Mouse (Mus musculus) Muller cell, postnatal 12 days (primary cell): ENCODE data around the gene Acot1.
"Not testable (repeated sequence)": the region's sequence is repeated elsewhere in the genome, so short reads cannot be mapped to it uniquely, and the experiment has no call there.

Source experiments
- DNase-seq: peaks from one replicate; pipeline ENCODE4 v3.0.0-alpha.2; 2015; ENCODE audit errors: inconsistent ontology term

The Acot1 gene

DNA sequence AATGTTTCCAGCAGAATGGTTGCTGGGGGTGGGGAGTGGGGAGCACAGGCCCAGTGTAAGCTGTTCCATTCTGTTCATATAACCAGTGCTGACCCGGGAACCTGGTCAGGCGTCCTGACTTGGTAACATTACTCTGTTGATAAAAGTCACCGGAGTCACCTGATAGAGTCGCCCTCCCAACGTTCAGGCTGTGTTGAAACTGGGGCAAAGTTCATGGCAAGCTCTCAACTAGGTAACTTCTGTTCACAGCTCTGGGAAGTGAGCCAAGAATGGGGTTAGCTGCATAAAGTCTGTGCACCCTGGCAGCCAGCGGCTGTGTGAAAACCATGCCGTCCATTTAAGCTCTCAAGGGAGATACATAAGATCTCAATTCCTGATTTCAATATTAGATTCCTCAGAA is 11.2 kb downstream of the Acot1 start:
- not testable (repeated sequence) for DNase-seq

DNA sequence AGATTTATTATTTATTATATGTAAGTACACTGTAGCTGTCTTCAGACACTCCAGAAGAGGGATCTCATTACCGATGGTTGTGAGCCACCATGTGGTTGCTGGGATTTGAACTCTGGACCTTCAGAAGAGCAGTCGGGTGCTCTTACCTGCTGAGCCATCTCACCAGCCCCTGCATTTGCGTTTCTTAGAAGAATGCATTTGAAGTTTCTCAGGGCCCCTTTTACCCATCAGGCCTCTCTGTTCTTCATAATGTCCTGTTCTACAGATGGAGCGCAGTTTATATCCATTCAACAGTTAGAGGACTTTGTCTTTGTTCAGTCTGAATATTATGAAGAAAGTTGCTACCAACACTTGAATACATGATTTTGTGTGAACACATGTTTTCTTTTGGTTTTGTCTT is 13.0 kb downstream of the Acot1 start:
- not testable (repeated sequence) for DNase-seq

DNA sequence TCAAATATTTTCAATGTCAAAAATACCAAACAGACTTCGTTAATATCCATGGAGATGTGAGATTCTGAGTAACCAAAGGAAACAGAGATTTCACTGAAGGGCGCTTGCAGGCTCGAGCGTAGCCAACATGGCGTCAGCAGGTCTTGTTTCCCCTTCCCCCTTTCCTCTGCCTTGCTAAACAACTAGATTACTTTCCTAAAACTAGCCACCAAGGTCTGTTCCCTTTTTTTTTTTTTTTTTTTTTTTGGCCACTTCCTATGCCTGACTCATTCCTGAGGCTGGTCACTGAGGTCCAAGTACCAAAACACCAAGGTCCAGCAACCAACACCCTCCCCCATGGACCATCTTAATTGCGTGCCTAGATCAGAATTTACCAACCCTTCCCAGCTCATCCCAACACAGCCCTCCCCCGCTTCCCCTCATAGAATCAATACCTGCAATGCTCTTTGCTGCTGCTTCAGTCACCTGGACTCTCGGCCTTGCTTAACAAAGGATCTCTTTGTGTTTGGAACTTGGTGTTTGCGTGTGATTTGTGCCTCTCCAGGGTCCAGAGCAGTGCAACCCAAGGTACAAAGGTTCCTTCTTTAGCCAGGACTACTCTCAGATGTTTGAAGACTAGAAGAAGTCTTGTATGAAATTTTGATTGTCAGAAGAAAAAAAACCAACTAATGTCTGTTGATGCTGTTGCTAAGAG is 13.9 kb downstream of the Acot1 start:
- no peak for DNase-seq

DNA sequence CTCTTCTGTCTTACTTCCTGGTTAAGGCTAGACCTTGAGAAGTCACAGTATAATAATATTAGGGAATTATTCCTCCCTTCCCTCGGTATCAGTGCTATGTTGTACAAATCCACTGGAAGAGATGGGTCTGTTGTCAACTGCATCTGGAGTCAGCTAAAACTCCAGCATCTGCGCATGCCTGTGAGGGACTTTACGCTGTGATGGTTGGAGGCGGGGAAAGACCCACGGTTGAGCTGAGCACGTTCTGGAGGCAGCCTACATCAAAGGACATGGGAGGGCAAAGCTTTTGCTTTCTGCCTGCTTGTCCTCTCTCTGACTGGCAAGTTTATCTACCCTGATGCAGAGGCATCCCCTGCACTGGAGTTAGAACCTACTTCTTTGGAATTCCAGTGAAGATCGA is 16.6 kb downstream of the Acot1 start:
- no peak for DNase-seq

DNA sequence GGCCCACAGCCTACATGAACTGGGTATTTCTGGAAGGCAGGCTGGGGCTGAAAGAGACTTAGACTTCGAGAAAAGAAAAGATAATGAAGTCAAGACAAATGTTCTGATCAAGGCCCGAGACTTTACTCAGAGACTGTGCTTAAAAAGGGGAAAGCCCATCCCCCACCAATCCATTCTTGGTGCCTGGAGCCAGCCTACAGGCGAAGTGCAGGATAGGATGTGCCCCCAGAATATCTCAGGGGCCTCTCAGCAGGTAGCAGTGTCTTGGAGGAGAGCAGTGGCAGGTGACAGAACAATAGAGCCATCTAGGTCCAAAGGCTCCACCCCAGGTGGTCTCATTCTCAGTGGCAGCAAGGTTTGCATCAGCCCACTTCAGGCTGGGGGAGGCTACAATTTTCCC is 19.0 kb downstream of the Acot1 start:
- not testable (repeated sequence) for DNase-seq

DNA sequence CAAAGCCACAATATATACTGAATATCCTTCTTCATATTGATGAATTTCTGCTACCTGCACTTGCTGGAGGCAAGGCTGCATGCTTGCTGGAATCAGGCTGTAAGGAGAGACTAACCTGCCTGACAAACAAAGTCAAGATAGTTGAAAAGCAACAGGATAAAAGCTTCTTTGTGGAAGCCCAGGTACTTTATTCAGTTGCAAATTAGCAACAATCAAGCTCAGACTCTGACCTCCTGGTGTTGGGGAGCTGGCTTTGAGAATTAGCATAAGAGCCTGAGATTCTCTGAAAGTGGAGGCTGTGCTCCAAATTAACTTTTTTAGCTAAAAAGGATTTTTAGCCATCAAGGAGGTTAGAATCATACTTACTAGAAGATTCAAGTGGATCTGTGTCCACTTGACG is 19.8 kb downstream of the Acot1 start:
- DNase-seq = not testable (repeated sequence)

DNA sequence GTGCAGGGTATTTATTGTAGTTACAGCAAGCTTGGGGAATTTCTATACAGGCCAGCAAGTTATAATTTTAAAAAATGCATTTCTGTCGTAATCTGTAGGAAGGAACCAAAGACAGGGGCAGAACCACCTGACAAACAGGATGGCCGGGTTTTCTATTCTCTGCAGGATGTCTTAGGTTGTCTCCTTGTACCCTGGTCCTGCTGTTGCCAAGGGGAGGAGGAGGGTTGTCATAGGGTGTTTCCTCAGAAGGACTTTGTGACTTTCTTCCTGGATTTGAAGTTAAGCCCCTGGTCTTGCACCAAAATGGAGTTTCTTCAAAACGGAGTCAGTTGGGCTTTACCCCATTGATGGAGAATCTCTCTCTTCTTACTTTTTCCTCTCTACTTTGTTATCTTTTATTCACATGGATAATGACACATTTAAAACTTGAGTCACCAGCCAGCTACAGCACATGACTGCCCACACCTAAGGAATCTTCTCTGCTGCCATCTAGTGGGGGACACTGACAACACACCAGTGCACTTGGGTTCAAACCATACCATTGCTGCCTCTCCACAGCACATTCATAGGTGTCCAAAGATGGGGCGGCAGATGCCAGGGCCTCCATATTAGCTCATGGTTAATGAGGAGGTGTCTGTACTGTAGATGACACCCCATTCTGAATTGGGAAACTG is 21.5 kb downstream of the Acot1 start:
- DNase-seq = peak; percentile 37

DNA sequence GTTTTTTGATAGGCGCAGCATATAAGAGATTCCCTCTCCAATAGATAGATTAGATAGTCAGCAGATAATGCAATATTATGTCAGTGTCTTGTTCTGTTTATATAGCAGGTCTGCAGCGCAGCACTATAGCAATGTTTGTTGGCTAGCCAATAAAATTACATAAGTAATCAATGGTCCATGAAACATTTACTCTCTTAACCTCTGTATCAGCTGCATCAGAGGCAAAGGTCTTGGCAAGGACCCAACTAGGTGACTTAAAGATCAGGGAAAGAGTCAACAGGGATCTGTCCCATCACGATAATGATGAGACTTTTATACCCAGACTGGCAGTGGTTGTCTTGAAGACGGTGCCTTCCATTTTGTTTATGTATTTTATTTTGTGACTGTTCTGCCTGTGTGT is 23.6 kb downstream of the Acot1 start:
- no peak for DNase-seq

DNA sequence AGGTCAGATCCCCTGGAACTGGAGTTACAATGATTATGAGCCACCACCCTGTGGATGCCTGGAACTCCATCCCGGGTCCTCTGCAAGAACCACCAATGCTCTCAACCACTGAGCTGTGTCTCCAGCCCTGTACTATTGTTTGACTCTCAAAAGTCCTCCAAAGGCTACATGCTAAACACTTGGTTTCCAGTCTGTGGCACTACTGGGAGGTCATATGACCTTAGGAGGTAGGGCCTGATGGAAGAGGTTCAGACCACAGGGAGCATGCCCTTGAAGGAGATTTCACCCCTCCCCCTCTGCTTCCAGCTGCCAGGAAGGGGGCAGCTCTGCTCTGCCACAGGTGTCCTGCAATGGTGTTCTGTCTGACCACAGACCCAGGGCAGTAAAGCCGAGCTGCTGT is 24.0 kb downstream of the Acot1 start:
- DNase-seq = not testable (repeated sequence)

DNA sequence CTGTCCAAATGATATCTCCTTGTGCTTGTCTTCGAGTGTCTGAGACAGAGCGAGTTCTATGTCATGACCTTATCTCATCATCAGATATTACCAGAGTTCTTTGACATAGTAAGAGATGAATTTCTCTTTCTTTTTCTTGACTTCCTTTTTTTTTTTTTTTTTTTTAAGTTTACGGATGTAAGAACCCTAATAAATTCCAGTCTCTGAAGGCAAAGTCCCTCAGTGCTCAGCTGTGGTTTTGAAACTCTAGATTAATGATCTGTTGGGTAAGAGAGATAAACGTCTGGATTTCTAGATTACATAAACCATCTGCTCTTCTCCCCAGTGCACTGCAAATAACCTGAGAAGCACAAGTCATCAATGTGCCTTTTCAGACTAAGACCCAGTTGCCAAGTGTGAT is 24.8 kb downstream of the Acot1 start:
- no peak for DNase-seq

DNA sequence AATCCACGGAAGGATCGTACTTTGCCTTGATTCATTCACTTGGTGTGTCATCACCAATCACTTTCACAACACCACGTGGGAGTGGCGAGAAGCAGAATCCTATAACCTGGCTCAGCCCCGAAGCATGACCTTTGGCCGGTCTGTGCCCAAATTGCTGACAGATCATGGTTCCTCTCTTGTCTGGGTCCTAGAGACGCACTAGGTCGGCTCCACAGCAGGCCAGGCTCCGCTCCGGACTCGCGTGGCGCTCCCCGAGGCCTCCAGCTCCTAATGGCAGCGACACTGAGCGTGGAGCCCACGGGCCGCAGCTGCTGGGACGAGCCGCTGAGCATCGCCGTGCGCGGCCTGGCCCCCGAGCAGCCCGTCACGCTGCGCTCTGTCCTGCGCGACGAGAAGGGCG is 29.0 kb downstream of the Acot1 start, which contains the start of gene Acot4:
TSS of gene Acot4 (plus strand) at position 139 of the 400 bp plus-strand sequence.
- DNase-seq = peak; percentile 8

DNA sequence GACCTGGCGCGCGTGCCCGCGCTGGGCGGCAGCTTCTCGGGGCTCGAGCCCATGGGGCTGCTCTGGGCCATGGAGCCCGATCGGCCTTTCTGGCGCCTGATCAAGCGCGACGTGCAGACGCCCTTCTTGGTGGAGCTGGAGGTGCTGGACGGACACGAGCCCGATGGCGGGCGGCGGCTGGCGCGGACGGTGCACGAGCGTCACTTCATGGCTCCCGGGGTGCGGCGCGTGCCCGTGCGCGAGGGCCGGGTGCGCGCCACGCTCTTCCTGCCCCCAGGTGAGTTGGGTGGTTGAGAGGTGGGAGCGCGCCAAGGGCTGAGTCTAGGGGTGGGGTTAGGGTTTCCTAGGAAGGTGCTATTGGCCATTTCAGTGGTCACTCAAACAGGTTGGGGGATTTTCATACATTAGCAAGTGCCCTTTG is 29.4 kb downstream of the Acot1 start, which contains the start of gene Gm49366:
TSS of gene Gm49366 (plus strand) at position 245 of the 421 bp plus-strand sequence.
- DNase-seq = peak; percentile 21

DNA sequence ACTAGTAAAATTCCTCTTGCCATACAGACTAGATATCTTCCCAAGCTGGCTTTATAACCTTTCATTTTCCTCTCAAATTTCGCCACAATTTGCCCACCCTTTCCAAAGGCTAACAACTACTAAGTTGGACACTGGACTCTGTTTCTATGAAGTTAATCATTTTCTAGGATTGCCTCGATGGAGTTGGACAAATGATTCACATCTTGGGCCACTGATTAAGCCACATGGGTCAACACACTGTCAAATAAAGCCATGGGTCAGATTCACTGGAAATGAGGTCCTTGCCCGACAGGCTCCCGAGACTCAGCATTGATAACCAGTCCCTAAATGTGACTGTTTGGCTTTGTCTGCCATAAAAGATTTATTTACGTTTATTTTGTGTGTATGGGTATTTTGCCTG is 33.0 kb downstream of the Acot1 start:
- DNase-seq = no peak

DNA sequence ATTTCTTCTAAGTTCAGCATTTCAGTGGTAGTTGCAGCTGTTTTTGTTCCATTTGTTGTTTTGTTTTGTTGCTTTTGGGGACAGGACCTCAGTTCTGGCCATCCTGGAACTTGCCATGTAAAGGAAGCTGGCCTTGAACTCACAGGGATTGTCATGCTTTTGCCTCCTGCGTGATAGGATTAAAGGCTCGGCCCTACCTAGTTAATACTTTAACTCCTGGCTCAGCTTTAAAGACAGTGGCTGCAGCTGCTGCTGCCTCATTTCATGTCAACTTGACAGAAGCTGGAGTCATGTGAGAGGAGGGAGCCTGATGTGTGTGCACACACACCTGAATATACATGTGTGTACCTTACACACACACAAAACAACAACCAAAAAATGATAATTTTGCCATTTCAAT is 34.8 kb downstream of the Acot1 start:
- DNase-seq = no peak

DNA sequence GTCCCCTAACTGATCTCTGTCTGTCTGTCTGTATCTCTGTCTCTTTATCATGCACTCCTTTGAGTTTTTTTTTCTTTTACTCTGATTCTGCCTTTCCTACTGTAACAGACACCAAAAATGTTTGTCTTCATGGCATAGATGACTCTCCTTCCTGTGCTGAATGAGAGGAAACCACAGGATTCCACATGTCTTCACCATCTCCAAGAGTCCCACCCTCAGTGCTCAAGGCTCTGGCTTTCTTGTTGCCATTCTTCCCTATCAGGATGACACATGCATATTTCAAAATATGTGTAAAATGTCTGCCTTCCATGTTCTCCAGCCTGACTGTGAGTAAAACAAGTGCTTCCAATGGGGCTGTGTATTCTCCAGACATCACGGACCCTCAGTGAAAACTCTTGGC is 37.6 kb downstream of the Acot1 start:
- no peak for DNase-seq

DNA sequence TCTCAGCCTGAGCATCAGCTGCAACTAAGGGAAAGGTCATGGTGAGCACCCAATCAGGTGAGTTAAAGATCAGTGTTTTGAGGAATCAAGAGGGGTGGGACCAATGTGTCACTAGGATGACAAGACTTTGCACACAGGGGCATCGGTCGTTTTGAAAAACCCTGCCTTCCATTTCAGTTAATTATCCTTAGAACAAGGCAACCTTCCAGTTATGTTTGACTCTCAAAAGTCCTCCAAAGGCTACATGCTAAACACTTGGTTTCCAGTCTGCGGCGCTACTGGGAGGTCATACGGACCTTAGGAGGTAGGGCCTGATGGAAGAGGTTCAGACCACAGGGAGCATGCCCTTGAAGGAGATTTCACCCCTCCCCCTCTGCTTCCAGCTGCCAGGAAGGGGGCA is 41.5 kb downstream of the Acot1 start:
- not testable (repeated sequence) for DNase-seq

DNA sequence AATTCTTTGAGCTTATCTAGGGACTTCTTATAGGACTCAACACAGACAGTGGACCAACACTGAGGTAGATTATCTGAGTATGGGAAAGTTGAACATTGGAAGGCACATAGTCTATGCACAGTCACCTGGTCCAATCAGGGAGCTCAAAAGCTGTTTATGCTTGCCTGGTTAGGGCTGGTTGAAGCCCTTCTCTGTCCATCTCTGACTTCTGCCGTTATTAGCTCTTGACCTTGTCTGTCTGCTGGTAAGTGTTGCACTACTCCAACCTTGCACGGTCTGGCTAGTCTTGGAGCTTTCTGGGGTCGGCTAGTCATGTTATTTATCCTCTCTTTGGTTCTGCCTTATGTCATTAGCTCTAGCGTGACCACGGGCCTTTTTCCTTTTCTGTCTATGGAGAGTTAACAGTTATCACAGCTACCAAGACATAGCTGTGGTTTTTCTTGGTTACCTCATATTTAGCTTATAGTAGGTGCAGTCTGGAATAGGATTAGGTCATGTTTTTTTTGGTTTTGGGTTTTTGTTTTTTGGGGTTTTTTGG is 42.7 kb downstream of the Acot1 start, which contains the start of gene Acot3:
TSS of gene Acot3 (plus strand) at position 208 of the 538 bp plus-strand sequence.
- no peak for DNase-seq

DNA sequence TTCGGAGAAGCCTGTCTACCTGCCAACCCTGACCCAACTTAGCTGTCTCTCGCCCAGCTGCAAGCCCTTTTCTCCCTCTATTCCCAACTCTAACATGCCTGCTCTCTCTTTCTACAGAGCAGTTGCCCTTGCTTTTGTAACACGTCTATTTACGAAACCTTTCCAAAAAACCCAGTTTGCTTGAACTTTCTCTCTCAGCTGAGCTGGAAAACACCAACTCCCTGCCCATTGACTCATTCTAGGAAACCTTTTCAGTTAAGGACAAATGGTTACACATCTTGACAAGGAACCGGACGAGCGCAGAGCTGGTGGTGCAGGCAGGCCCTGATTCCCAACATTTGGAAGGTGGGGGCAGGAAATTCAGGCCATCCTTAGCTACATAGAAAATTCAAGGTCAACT is 43.3 kb downstream of the Acot1 start:
- no peak for DNase-seq

DNA sequence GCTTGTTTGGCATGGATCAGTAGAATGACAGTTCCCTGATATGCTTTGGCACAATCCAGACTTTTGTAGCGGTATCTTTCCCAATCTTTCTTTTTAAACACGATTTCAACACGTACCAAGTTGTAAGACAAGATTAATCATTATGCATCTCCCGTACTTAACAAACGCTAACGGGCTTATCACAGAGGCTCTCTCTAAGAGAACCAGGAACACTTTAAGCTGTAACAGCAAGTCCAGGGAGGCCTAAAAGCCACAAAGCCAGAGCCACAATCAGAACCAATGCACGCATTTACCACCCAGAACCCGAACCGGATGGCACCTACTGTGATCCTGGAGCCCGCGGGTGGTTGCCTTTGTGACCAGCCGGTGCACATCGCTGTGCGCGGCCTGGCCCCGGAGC is 43.9 kb downstream of the Acot1 start:
- DNase-seq = no peak

DNA sequence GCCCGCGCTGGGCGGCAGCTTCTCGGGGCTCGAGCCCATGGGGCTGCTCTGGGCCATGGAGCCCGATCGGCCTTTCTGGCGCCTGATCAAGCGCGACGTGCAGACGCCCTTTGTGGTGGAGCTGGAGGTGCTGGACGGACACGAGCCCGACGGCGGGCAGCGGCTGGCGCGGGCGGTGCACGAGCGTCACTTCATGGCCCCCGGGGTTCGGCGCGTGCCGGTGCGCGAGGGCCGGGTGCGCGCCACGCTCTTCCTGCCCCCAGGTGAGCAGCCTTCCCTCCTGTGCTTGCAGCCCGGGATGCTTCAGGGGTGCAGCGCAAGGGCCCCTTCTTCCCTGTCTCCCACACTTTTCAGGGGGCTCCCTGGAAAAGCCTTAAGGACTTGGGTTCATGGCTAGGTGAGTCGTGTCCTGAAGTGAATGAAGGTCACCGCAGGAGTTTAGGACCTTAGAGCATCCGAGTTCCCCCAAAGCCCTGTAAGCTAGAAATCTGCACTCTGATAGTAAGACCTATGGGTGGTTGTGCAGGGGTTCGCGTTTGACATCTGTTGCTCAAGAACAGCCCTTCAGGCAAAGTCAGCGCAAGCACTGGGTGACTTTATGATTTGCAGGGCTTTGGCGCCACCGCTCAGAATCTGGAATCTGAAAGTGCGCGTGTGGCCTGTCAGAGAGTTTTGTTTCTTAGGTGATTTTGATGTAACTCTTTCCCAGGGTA is 44.5 kb downstream of the Acot1 start:
- DNase-seq = no peak

DNA sequence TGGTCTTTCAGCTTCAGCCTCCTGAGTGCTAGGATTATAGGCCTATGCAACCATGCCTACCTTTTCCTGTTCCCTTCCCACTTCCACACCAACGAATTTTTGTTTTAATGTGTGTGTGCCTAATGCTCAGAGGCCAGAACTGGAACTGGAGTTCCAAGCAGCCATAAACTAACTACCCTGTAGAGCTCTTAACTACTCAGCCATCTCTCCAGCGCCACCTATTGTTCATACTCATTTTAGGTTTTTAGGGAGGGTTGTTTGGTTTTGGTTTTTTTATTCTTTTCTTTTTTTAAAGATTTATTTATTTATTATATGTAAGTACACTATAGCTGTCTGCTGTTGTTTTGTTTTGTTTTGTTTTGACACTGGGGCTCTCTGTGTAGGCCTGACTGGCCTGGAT is 51.7 kb downstream of the Acot1 start:
- DNase-seq = no peak

DNA sequence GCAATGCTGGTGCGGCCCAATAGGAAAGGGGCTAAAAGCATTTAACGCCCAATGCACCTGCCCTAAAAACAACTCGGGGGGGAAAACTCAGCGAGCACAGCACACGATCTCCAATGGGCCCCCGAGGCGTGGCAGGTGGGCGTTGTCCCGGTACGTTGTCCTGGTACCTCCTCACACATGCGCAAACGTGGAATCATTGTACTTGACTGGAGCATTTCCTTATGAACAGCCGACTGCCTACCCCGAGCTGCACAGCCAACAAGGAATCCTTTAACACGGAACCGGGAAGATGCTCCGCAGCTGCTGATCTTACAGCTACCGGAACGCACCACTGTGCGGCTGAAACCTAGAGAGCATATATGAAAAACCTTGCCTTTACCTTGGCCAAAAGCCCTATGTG is 53.0 kb downstream of the Acot1 start:
- DNase-seq = no peak
